Mouse (Mus musculus) bone marrow macrophage, adult 2 months (primary cell): ENCODE measurements around the gene Pdcd4.

Experiments used
- CTCF ChIP-seq: IDR thresholded peaks from 2 replicates; pipeline ENCODE4 v1.5.1; 2012; ENCODE audit warnings: low read depth, mild to moderate bottlenecking, low read length, moderate library complexity
- POLR2A ChIP-seq: IDR thresholded peaks from 2 replicates; pipeline ENCODE4 v1.6.1; 2012; ENCODE audit warnings: mild to moderate bottlenecking, low read depth, low read length, borderline replicate concordance

GRCm38 (mm10) chr19:53872994-53873713, 18.9 kb upstream of the Pdcd4 start:
- TF ChIP-seq CTCF, result no peak
- no peak for TF ChIP-seq POLR2A
